Mouse (Mus musculus) adrenal gland, postnatal 25 days (tissue): ENCODE results near the gene Lrrc7. TPM values are rescaled to one million over a fixed set of nuclear protein-coding genes. Genes with fewer than 3 reads are reported as not detected.

ENCODE experiments used
- DNase-seq: peaks from one replicate; pipeline ENCODE4 v3.0.0; 2021; ENCODE audit warnings: mixed read lengths
- total RNA-seq: library from RNA; stranded (reverse); gene quantifications from 2 replicates; pipeline ENCODE4 v1.2.3, GENCODE M21; 2021

The Lrrc7 gene
- total RNA-seq, 1 experiment from 2014 or later = 0.09 TPM

DNA sequence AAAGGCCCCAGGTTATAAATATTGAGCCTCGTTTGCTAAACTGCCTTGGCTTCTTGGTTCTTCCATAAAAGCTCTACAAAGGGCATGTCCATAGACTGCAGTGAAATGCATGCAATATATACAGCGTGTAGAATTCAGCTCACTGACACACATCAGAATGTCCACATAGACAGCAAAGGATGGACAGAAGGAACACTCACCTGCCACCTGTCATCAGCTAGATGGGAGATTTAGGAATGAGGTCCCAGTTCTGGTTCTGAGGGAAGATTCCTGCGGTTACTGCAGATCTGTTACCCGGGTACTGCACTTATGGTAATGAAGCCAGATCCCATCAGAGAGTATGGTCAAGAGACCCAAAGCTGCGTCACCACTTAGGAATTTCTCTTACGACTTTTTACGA is 494.1 kb downstream of the Lrrc7 start:
- DNase-seq = no peak

DNA sequence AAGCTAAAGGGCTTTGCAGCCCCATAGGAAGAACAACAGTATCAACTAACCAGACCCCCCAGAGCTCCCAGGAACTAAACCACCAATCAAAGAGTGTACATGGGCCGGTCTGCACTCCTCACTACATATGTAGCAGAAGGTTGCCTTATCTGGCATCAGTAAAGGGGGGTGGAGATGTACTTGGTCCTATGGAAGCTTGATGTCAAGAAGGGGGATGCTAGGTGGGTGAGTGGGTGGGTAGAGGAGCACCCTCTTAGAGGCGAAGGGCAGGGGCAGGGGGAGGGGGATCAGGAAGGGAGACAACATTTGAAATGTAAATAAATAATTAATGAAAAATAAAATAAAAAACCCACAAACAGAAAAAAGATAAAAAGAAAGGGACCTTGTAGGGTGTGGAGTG is 496.8 kb downstream of the Lrrc7 start:
- no peak for DNase-seq

DNA sequence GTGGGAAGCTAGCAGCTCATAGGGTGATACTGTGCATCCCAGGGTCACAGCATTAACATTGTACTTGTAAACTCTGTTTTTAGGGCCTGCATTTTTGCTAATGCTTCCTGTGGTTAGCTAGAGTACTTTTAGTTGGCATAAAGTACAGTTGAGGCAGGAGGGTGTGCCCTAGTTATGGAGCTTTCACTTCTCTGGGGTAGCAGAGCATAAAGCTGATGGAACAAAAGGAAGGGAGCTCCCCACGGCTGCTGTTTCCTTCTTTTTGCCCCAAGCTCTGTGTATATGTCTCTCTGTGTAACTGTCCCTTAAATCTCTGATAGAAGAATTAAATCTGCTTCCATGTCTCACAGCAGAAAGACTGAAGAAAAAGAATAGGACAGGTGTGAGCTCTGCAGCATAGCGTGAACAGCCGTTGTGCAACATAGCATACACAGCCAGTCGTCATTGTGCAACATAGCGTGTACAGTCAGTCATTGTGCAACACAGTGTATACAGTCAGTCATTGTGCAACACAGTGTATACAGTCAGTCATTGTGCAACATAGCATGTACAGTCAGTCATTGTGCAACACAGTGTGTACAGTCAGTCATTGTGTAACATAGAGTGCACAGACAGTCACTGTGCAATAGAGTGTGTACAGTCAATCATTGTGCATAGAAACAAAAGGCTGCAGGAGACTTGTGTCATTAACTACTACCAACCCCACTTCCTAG is 500.1 kb downstream of the Lrrc7 start:
- no peak for DNase-seq

DNA sequence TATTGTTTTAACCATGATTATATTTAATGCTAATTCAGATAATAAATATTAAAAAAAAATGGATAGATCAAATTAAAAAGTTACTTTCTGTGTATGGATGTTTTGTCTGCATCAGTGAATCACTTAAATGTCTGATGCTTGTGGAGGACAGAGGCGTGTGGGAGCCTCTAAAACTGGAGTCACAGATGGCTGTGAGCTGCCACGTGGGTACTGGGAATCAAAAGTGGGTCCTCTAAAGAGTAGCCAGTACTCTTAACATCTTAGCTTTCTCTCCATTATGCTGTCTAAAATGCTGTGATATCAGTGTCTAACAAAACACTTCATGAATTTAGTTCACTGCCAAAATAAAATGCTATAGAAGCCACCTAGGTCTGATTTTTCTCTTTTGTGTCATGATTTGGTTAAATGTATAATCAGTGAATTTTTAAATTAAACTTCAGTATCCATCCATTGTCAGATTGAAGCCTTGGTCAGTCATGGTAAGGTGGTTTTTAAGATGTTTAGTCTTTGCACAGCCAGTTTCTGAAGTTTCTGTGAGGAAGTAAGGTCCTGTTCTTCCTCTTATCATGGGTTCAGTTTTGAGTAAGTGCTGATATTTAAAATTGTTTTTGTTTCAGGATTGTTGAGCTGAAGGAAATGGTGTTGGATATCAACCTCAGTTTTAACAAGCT is 501.3 kb downstream of the Lrrc7 start:
- DNase-seq = no peak

DNA sequence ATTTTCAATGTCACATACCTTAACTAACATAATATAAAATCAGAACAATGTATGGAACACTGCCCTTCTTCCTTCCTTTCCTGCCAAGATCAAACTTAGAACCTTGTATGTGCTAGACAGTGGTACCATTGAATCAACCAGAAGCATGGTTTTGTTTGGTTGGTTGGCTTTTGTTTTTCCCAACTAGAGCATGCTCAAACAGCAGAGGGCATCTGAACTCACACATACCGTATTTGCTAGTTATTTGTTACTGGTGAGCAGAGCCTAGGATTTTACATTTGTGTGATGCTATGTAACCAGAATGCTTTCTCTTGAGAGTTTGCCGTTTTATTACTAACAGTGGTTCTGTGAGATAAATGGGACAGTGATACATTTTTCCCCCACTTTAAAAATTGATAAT is 512.5 kb downstream of the Lrrc7 start:
- no peak for DNase-seq

DNA sequence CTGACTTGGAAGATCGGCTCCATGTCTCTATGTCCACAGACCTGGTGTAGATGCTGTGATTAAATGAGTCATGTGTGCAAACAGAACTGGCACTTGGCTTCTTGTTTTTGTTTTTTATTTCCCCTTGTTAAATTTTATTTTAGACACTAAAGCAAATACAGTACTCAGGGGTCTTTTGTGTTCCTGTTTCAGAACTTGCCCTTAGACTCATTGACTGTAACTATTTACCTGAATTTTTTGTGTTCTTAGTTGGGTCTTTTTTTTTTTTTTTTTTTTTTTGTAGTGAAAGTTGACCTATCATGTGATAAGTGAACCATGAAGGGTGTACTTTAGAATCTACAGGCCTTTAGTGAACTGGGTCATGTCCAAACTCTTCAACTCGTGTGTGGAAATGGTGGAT is 521.3 kb downstream of the Lrrc7 start:
- DNase-seq = no peak

DNA sequence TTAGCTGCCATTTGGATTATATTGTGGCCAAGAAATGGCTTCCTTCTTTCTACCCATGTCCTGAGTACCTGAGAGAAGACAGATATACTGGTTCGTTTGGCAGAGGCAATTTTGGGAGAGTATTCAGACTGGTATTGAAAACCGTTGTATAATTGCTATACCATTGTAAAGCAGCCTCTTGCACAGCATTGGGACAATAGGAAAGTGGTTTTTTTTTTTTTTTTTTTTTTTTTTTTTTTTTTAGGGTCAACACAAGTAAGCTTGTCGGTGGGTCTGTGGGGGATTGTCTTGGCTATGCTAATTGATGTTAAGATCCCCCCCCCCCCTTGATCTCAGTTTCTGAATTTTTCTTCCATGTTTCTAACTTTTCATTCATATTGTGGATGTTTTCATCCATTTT is 523.9 kb downstream of the Lrrc7 start:
- no peak for DNase-seq

DNA sequence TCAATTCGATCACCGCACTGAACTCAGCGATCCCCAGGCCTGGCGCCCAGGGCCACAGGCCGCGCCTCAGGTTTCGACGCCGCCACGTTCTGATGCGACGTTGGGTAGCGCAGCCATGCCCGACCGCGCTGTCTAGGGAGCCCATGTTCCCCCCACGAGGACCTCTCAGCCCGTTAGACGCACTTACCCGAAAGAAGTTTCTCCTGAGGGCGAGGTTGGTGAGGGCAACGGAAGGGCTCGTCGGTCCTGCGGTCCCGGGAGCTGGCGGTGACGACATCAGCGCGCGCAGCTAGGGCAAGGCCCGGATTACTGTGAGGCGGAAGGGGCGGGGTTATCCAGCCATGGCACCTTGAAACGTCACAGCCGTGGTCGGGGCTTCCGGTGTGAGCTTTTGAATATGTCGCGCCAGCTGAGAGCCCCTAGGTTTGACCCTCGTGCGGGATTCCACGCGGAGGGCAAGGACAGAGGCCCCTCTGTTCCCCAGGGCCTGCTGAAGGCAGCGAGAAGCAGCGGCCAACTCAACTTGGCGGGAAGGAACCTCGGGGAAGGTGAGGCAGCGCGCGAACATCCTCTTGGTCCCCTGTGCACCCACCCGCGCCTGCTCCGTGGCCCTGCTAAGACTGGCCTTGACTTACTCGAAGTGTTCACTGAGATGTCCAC is 525.6 kb downstream of the Lrrc7 start, which contains the start of the genes Srsf11 and Lrrc40:
Srsf11 (minus strand) TSS at position 311 of the 660 bp plus-strand sequence.
Lrrc40 (plus strand) TSS at position 334 of the 660 bp plus-strand sequence.
- peak; percentile 95 for DNase-seq

DNA sequence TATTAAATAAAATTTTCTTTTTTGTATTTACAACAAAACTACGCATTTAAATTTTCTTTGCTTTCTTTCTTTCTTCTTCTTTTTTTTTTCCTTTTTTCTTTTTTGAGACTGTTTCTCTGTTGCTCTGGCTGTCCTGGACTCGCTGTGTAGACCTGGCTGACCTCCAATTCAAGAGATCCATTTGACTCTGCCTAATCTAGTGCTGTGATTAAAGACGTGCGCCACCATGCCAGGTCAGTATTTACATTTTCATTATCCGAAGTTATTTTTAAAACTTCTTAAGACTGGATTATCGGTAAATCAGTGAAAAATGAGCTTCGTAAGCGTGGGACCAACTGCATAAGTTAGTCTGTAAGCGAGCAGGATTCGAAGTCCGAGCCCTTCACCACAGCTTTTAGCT is 526.2 kb downstream of the Lrrc7 start:
- DNase-seq = peak; percentile 4
